Mouse (Mus musculus) embryonic fibroblast, embryonic 13.5 days (primary cell): Measurements from ENCODE around the gene Fev.

ENCODE experiments used
- CTCF ChIP-seq: IDR thresholded peaks from 2 replicates; pipeline ENCODE4 v1.5.1; 2011; ENCODE audit warnings: mild to moderate bottlenecking, control low read depth, low read length, moderate library complexity, borderline replicate concordance; ENCODE audit not compliant: insufficient read depth
- POLR2A ChIP-seq: IDR thresholded peaks from 2 replicates; pipeline ENCODE4 v1.6.1; 2011; ENCODE audit warnings: low read depth, mild to moderate bottlenecking, control low read depth, low read length, moderate library complexity

GRCm38 (mm10) chr1:74857201-74857600 is 28.0 kb downstream of the Fev start:
- TF ChIP-seq POLR2A (no peak), CTCF (no peak)
